22 mouse cellular contexts compared by ENCODE assay signal in genomic region chr5:75804340-75804739, GRCm38 (mm10).
DNase-seq lines count a peak whose midpoint lies in the region; ATAC-seq and TF ChIP-seq lines count a peak whose summit lies in the region.
"Had no signal": no experiment of that assay in that cellular context is flagged by ENCODE, and none has a peak within 500 bp of the region (broad histone marks: within the 10 kb centered on the region; RNA-seq: fewer than 3 reads in every experiment).

No protein-coding gene starts in this region.

- H3K4me2 ChIP-seq in midbrain, embryonic 11.5 days, result no peak overlapping the region
- no peak overlapping the region for H3K4me2 ChIP-seq in midbrain, embryonic 14.5 days (ENCODE audit: low read length)
- H3K4me2 ChIP-seq in hindbrain, postnatal 0 days (ENCODE audit: low read depth, low read length), result no peak overlapping the region
- H3K4me2 ChIP-seq: embryonic facial prominence, embryonic 12.5 days; embryonic facial prominence, embryonic 15.5 days; heart, embryonic 11.5 days; hindbrain, embryonic 12.5 days; hindbrain, embryonic 15.5 days; intestine, embryonic 15.5 days had no signal

- DNase-seq in midbrain, embryonic 11.5 days (ENCODE audit: low spot score, missing footprints), result peak; percentile 8
- no peak for DNase-seq in midbrain, embryonic 14.5 days
- no peak for DNase-seq in kidney, postnatal 36 days
- DNase-seq in hindbrain, postnatal 0 days (ENCODE audit: low spot score), result no peak
- DNase-seq: adrenal gland, postnatal 14 days; cerebellum, adult 11 months; cerebellum, adult 9-10 months; cerebellum, postnatal 14 days; forebrain, postnatal 0 days; gastrocnemius, adult 2 months; gastrocnemius, postnatal 14 days had no signal

- WGBS in midbrain, embryonic 11.5 days, result 93% methylated on average over 2 of the region's 2 CpGs
- WGBS in midbrain, embryonic 14.5 days, result 84% methylated on average over 2 of the region's 2 CpGs
- 94% methylated on average over 2 of the region's 2 CpGs for WGBS in hindbrain, postnatal 0 days

- TF ChIP-seq CTCF in hindbrain, postnatal 0 days (IDR thresholded peaks at IDR 0.05; ENCODE audit: low read depth), result no peak

- no peak overlapping the region for H3K27ac ChIP-seq in midbrain, embryonic 11.5 days (ENCODE audit: low read depth, low read length)
- no peak overlapping the region for H3K27ac ChIP-seq in midbrain, embryonic 14.5 days (replicated peaks; ENCODE audit: low read depth, low read length)
- no peak overlapping the region for H3K27ac ChIP-seq in hindbrain, postnatal 0 days
- H3K27ac ChIP-seq: embryonic facial prominence, embryonic 12.5 days; embryonic facial prominence, embryonic 15.5 days; gastrocnemius, adult 2 months; hindbrain, embryonic 12.5 days; hindbrain, embryonic 15.5 days; intestine, embryonic 15.5 days had no signal

- no peak overlapping the region for H3K4me3 ChIP-seq in midbrain, embryonic 11.5 days (ENCODE audit: low read depth, low read length)
- no peak overlapping the region for H3K4me3 ChIP-seq in midbrain, embryonic 14.5 days (replicated peaks; ENCODE audit: low read depth, low read length)
- no peak overlapping the region for H3K4me3 ChIP-seq in hindbrain, postnatal 0 days (ENCODE audit: low read length)
- H3K4me3 ChIP-seq: embryonic facial prominence, embryonic 12.5 days; embryonic facial prominence, embryonic 15.5 days; gastrocnemius, adult 2 months; hindbrain, embryonic 12.5 days; hindbrain, embryonic 15.5 days; intestine, embryonic 15.5 days had no signal

- no peaks in the 10 kb centered on the region for H3K4me1 ChIP-seq in midbrain, embryonic 11.5 days (ENCODE audit: control insufficient read depth, insufficient read depth, low read length)
- no peaks in the 10 kb centered on the region for H3K4me1 ChIP-seq in midbrain, embryonic 14.5 days (ENCODE audit: control insufficient read depth, insufficient read depth, low read length)
- peaks cover 8% of the 10 kb centered on the region; the same call in 1 of the 2 replicates for H3K4me1 ChIP-seq in hindbrain, postnatal 0 days (ENCODE audit: insufficient read depth, low read length)
- H3K4me1 ChIP-seq: embryonic facial prominence, embryonic 12.5 days; embryonic facial prominence, embryonic 15.5 days; intestine, embryonic 15.5 days had no signal

- ATAC-seq in midbrain, embryonic 11.5 days (ENCODE audit: low FRiP score), result no peak
- ATAC-seq in midbrain, embryonic 14.5 days (ENCODE audit: low FRiP score, low TSS enrichment), result no peak
- ATAC-seq in common myeloid progenitor, adult 5-6 weeks (replicated peaks; ENCODE audit: low read depth, poor library complexity, severe bottlenecking), result peak; percentile 19; the same call in 1 of the 2 replicates
- peak; percentile 38 for ATAC-seq in monocyte, adult 5-6 weeks (replicated peaks; ENCODE audit: insufficient number of reproducible peaks, low FRiP score, low TSS enrichment, poor library complexity, severe bottlenecking)
- ATAC-seq in hindbrain, postnatal 0 days, result no peak
- ATAC-seq: CD4-positive, CD25-positive, alpha-beta regulatory T cell, adult 4 months; forebrain, embryonic 14.5 days; forebrain, postnatal 0 days; intestine, embryonic 15.5 days; Patski had no signal

- no peaks in the 10 kb centered on the region for H3K36me3 ChIP-seq in midbrain, embryonic 11.5 days (ENCODE audit: control insufficient read depth, insufficient read depth, low read length)
- H3K36me3 ChIP-seq in midbrain, embryonic 14.5 days (ENCODE audit: control insufficient read depth, insufficient read depth, low read length), result no peaks in the 10 kb centered on the region
- no peaks in the 10 kb centered on the region for H3K36me3 ChIP-seq in hindbrain, postnatal 0 days (ENCODE audit: insufficient read depth, low read length)
- H3K36me3 ChIP-seq: embryonic facial prominence, embryonic 12.5 days; embryonic facial prominence, embryonic 15.5 days; hindbrain, embryonic 12.5 days; hindbrain, embryonic 15.5 days; intestine, embryonic 15.5 days had no signal

- no peaks in the 10 kb centered on the region for H3K27me3 ChIP-seq in midbrain, embryonic 11.5 days (ENCODE audit: control insufficient read depth, insufficient read depth, low read length)
- H3K27me3 ChIP-seq in midbrain, embryonic 14.5 days (ENCODE audit: control insufficient read depth, insufficient read depth, low read length), result no peaks in the 10 kb centered on the region
- H3K27me3 ChIP-seq in hindbrain, postnatal 0 days (ENCODE audit: insufficient read depth, low read length), result no peaks in the 10 kb centered on the region
- H3K27me3 ChIP-seq: embryonic facial prominence, embryonic 12.5 days; embryonic facial prominence, embryonic 15.5 days; hindbrain, embryonic 12.5 days; hindbrain, embryonic 15.5 days; intestine, embryonic 15.5 days had no signal

- no peak overlapping the region for H3K9ac ChIP-seq in midbrain, embryonic 11.5 days (ENCODE audit: low read length)
- H3K9ac ChIP-seq in midbrain, embryonic 14.5 days (replicated peaks; ENCODE audit: low read length), result no peak overlapping the region
- H3K9ac ChIP-seq in hindbrain, postnatal 0 days (replicated peaks; ENCODE audit: low read length), result no peak overlapping the region
- H3K9ac ChIP-seq: embryonic facial prominence, embryonic 12.5 days; embryonic facial prominence, embryonic 15.5 days; forebrain, postnatal 0 days; hindbrain, embryonic 12.5 days; hindbrain, embryonic 15.5 days; intestine, embryonic 15.5 days had no signal

- no peaks in the 10 kb centered on the region for H3K9me3 ChIP-seq in midbrain, embryonic 11.5 days (ENCODE audit: control insufficient read depth, low read length)
- H3K9me3 ChIP-seq in midbrain, embryonic 14.5 days (ENCODE audit: control insufficient read depth, low read length), result no peaks in the 10 kb centered on the region
- H3K9me3 ChIP-seq in hindbrain, postnatal 0 days (ENCODE audit: low read length), result no peaks in the 10 kb centered on the region
- H3K9me3 ChIP-seq: embryonic facial prominence, embryonic 12.5 days; embryonic facial prominence, embryonic 15.5 days; hindbrain, embryonic 12.5 days; hindbrain, embryonic 15.5 days; intestine, embryonic 15.5 days had no signal

Comparison
In these comparisons a context has a peak if more than half of its experiments do, and no peak if none do; other contexts are left out.
1. ATAC-seq: peak in common myeloid progenitor, adult 5-6 weeks (single experiment) and monocyte, adult 5-6 weeks (single experiment); none in midbrain, embryonic 11.5 days (single experiment), midbrain, embryonic 14.5 days (single experiment) and hindbrain, postnatal 0 days (single experiment).